Comparison of ENCODE assay signal across 19 mouse cellular contexts in genomic region chr9:65639065-65639464, GRCm38 (mm10). TPM values are rescaled to one million over a fixed set of nuclear protein-coding genes. Genes with fewer than 3 reads are reported as not detected.
DNase-seq lines count a peak whose midpoint lies in the region; ATAC-seq and TF ChIP-seq lines count a peak whose summit lies in the region.
"Had no signal": no experiment of that assay in that cellular context is flagged by ENCODE, and none has a peak within 500 bp of the region (broad histone marks: within the 10 kb centered on the region; RNA-seq: fewer than 3 reads in every experiment).

No protein-coding gene starts in this region.

- H3K27me3 ChIP-seq in heart, adult 2 months (ENCODE audit: control insufficient read depth, insufficient read depth, low read length), result no peaks in the 10 kb centered on the region
- no peaks in the 10 kb centered on the region for H3K27me3 ChIP-seq in kidney, adult 2 months (replicated peaks; ENCODE audit: control insufficient read depth, insufficient read depth, low read length)
- peaks cover 7% of the 10 kb centered on the region; the same call in 1 of the 2 replicates for H3K27me3 ChIP-seq in forebrain, embryonic 12.5 days
- H3K27me3 ChIP-seq: stomach, embryonic 15.5 days had no signal

- no peaks in the 10 kb centered on the region for H3K9me3 ChIP-seq in ES-E14 (ENCODE audit: control insufficient read depth, insufficient read depth, low read depth, low read length)
- H3K9me3 ChIP-seq in forebrain, embryonic 12.5 days, result no peaks in the 10 kb centered on the region
- H3K9me3 ChIP-seq: forebrain, embryonic 10.5 days; hindbrain, embryonic 10.5 days; neural tube, embryonic 12.5 days; stomach, embryonic 15.5 days had no signal

- TF ChIP-seq EP300 in heart, adult 2 months (IDR thresholded peaks at IDR 0.05; ENCODE audit: insufficient read depth, low read depth, low read length), result no peak

- peaks cover 1% of the 10 kb centered on the region; the same call in 1 of the 2 replicates for H3K79me2 ChIP-seq in heart, adult 2 months (replicated peaks; ENCODE audit: control insufficient read depth, insufficient read depth, low read length)

- intact Hi-C loops in heart, adult 2 months (cut with DNase I), result no loop called here

- no peak for DNase-seq in heart, adult 2 months
- no peak for DNase-seq in heart, adult 18-20 months
- DNase-seq in kidney, adult 2 months, result peak; percentile 38
- no peak for DNase-seq in kidney, postnatal 10 days
- no peak for DNase-seq in ES-E14 (ENCODE audit: low read depth, low spot score)
- DNase-seq in kidney, postnatal 36 days, result peak; percentile 32 to 34
- DNase-seq in left cerebral cortex, adult 9 months (ENCODE audit: low spot score in 2 of 2), result no peak
- DNase-seq: cerebellum, adult 9-11 months; gastrocnemius, postnatal 14 days; liver; liver, postnatal 0 days; lung, postnatal 36 days had no signal

- TF ChIP-seq POLR2A in heart, adult 2 months (IDR thresholded peaks at IDR 0.05; ENCODE audit: insufficient read depth, low read depth, low read length), result no peak
- no peak for TF ChIP-seq POLR2A in kidney, adult 2 months (IDR thresholded peaks at IDR 0.05; ENCODE audit: low read depth, low read length)

- in situ Hi-C loops in ES-E14 (cut with MboI; ENCODE audit: low sequenced_read_pairs in 2 of 2, unreplicated experiment in 2 of 2), result no loop called here

- TF ChIP-seq CTCF in heart, adult 2 months (IDR thresholded peaks at IDR 0.05), result no peak
- no peak for TF ChIP-seq CTCF in kidney, adult 2 months (conservative IDR thresholded peaks at IDR 0.05; ENCODE audit: insufficient read depth, insufficient read length, low read depth, low read length)

- peak overlapping the region; percentile 20 for H3K27ac ChIP-seq in heart, adult 2 months
- peak overlapping the region; percentile 18 for H3K27ac ChIP-seq in kidney, adult 2 months (ENCODE audit: insufficient read depth, low read depth, low read length)
- peak overlapping the region; percentile 50 for H3K27ac ChIP-seq in ES-E14 (ENCODE audit: insufficient read depth, low read depth, low read length, poor library complexity, severe bottlenecking)
- H3K27ac ChIP-seq in forebrain, embryonic 12.5 days, result no peak overlapping the region
- H3K27ac ChIP-seq: forebrain, embryonic 10.5 days; hindbrain, embryonic 10.5 days; neural tube, embryonic 12.5 days; stomach, embryonic 15.5 days had no signal

- H3K4me1 ChIP-seq in heart, adult 2 months (ENCODE audit: control insufficient read depth, insufficient read depth, low read length), result peaks cover 9% of the 10 kb centered on the region
- peaks cover 36% of the 10 kb centered on the region for H3K4me1 ChIP-seq in kidney, adult 2 months (ENCODE audit: control insufficient read depth, insufficient read depth, low read length)
- peaks cover 25 to 31% of the 10 kb centered on the region in 2 experiments for H3K4me1 ChIP-seq in ES-E14 (ENCODE audit: control insufficient read depth in 2 of 2, insufficient read depth in 2 of 2, low read length in 2 of 2, poor library complexity in 1 of 2)
- H3K4me1 ChIP-seq in forebrain, embryonic 12.5 days, result peaks cover 12% of the 10 kb centered on the region
- H3K4me1 ChIP-seq: stomach, embryonic 15.5 days had no signal

- H3K4me3 ChIP-seq in heart, adult 2 months, result no peak overlapping the region
- no peak overlapping the region for H3K4me3 ChIP-seq in kidney, adult 2 months (ENCODE audit: insufficient read depth, low read depth, low read length)
- no peak overlapping the region for H3K4me3 ChIP-seq in ES-E14 (ENCODE audit: insufficient read depth in 1 of 2, low read depth in 1 of 2, low read length in 2 of 2, poor library complexity in 1 of 2, severe bottlenecking in 1 of 2)
- no peak overlapping the region for H3K4me3 ChIP-seq in forebrain, embryonic 12.5 days (replicated peaks)
- H3K4me3 ChIP-seq: forebrain, embryonic 10.5 days; hindbrain, embryonic 10.5 days; neural tube, embryonic 12.5 days; stomach, embryonic 15.5 days had no signal

- H3K36me3 ChIP-seq in heart, adult 2 months (ENCODE audit: control insufficient read depth, insufficient read depth, low read length), result peaks cover 5% of the 10 kb centered on the region; the same call in 1 of the 2 replicates
- no peaks in the 10 kb centered on the region for H3K36me3 ChIP-seq in kidney, adult 2 months (ENCODE audit: control insufficient read depth, insufficient read depth, low read length)
- no peaks in the 10 kb centered on the region; the same call in 1 of the 2 replicates for H3K36me3 ChIP-seq in ES-E14 (ENCODE audit: control insufficient read depth, insufficient read depth, low read length, poor library complexity, severe bottlenecking)
- H3K36me3 ChIP-seq in forebrain, embryonic 12.5 days (replicated peaks), result no peaks in the 10 kb centered on the region
- H3K36me3 ChIP-seq: forebrain, embryonic 10.5 days; hindbrain, embryonic 10.5 days; neural tube, embryonic 12.5 days; stomach, embryonic 15.5 days had no signal

- H3K9ac ChIP-seq in heart, adult 2 months (ENCODE audit: low read depth, low read length), result no peak overlapping the region
- H3K9ac ChIP-seq in ES-E14 (ENCODE audit: insufficient read depth, low read depth, low read length, poor library complexity, severe bottlenecking), result peak overlapping the region; percentile 8; the same call in 1 of the 2 replicates
- no peak overlapping the region for H3K9ac ChIP-seq in forebrain, embryonic 12.5 days
- H3K9ac ChIP-seq: liver, postnatal 0 days; neural tube, embryonic 12.5 days; stomach, embryonic 15.5 days had no signal

- no peak for ATAC-seq in forebrain, embryonic 12.5 days (ENCODE audit: low FRiP score)
- ATAC-seq: liver, postnatal 0 days had no signal

- H3K4me2 ChIP-seq in forebrain, embryonic 12.5 days, result no peak overlapping the region
- H3K4me2 ChIP-seq: midbrain, embryonic 11.5 days; neural tube, embryonic 12.5 days; stomach, embryonic 15.5 days had no signal

- 47% methylated on average over 5 of the region's 5 CpGs for WGBS in heart, adult 2 months
- WGBS in kidney, adult 2 months, result 33% methylated on average over 5 of the region's 5 CpGs
- 58% methylated on average over 5 of the region's 5 CpGs for WGBS in forebrain, embryonic 12.5 days

TF ChIP-seq in ES-E14, 5 proteins besides CTCF, POLR2A, EP300 and RAD21:
- TF ChIP-seq ZNF384 (IDR thresholded peaks at IDR 0.05; ENCODE audit: low read depth, low read length) (no peak), CHD2 (IDR thresholded peaks at IDR 0.05; ENCODE audit: low read depth, low read length) (no peak), MAFK (IDR thresholded peaks at IDR 0.05; ENCODE audit: insufficient read depth, low read depth, low read length) (no peak), HCFC1 (IDR thresholded peaks at IDR 0.05; ENCODE audit: borderline replicate concordance, insufficient read depth, low read length) (no peak), ZC3H11A (IDR thresholded peaks at IDR 0.05; ENCODE audit: borderline replicate concordance, low read depth, low read length) (no peak)

RNA-seq across cellular contexts. Expression of gene Rbpms2, which starts 9.6 kb away (rescaled TPM):
- total RNA-seq in heart, adult 2 months (2021), result 10 to 100 TPM; 29.4 to 32.5 TPM
- polyA plus RNA-seq in heart, adult 2 months (2012; rRNA removed), result 102 and 105 TPM in 2 replicates
- total RNA-seq in heart, adult 18-20 months (2021), result 10 to 100 TPM; 29.7 to 30.8 TPM
- 257 and 303 TPM in 2 replicates for polyA plus RNA-seq in kidney, adult 2 months (2012; rRNA removed)
- 44.7 and 64.5 TPM in 2 replicates for total RNA-seq in ES-E14 (2012; rRNA removed)
- 9.9 and 10.5 TPM in 2 replicates for polyA plus RNA-seq in forebrain, embryonic 12.5 days (2016; fragmentation: Nextera tagmentation; extraction: Ambion mirVana)

RNA-seq across cellular contexts. Expression of gene Oaz2, which starts 28.7 kb away (rescaled TPM):
- total RNA-seq in heart, adult 2 months (2021), result 100 to 1,000 TPM; 202 to 218 TPM
- 154 and 242 TPM in 2 replicates for polyA plus RNA-seq in heart, adult 2 months (2012; rRNA removed)
- 100 to 1,000 TPM; 201 to 238 TPM for total RNA-seq in heart, adult 18-20 months (2021)
- polyA plus RNA-seq in kidney, adult 2 months (2012; rRNA removed), result 139 and 147 TPM in 2 replicates
- total RNA-seq in ES-E14 (2012; rRNA removed), result 30.1 and 51.5 TPM in 2 replicates
- 247 and 249 TPM in 2 replicates for polyA plus RNA-seq in forebrain, embryonic 12.5 days (2016; fragmentation: Nextera tagmentation; extraction: Ambion mirVana)

RNA-seq across cellular contexts. Expression of gene Pif1, which starts 52.1 kb away (rescaled TPM):
- not detected for total RNA-seq in heart, adult 2 months (2021)
- 0.18 and 0.23 TPM in 2 replicates for polyA plus RNA-seq in heart, adult 2 months (2012; rRNA removed)
- not detected for total RNA-seq in heart, adult 18-20 months (2021)
- 0.08 and 0.11 TPM in 2 replicates for polyA plus RNA-seq in kidney, adult 2 months (2012; rRNA removed)
- total RNA-seq in ES-E14 (2012; rRNA removed), result 31.8 and 53.8 TPM in 2 replicates
- polyA plus RNA-seq in forebrain, embryonic 12.5 days (2016; fragmentation: Nextera tagmentation; extraction: Ambion mirVana), result 28.8 and 33.7 TPM in 2 replicates
- total RNA-seq: monocyte, adult 5-6 weeks had no signal

RNA-seq across cellular contexts. Expression of gene Plekho2, which starts 59.2 kb away (rescaled TPM):
- 10 to 100 TPM in 1 of 2 experiments, 1 to 10 TPM in 1; 9.9 to 11.1 TPM for total RNA-seq in heart, adult 2 months (2021)
- polyA plus RNA-seq in heart, adult 2 months (2012; rRNA removed), result 16.5 and 18.8 TPM in 2 replicates
- 1 to 10 TPM; 8.8 to 9.3 TPM for total RNA-seq in heart, adult 18-20 months (2021)
- 9.8 and 10.4 TPM in 2 replicates for polyA plus RNA-seq in kidney, adult 2 months (2012; rRNA removed)
- total RNA-seq in ES-E14 (2012; rRNA removed), result 3.4 and 5.4 TPM in 2 replicates
- 9.0 and 9.1 TPM in 2 replicates for polyA plus RNA-seq in forebrain, embryonic 12.5 days (2016; fragmentation: Nextera tagmentation; extraction: Ambion mirVana)

Comparison
In these comparisons a context has a peak if more than half of its experiments do, and no peak if none do; other contexts are left out.
1. DNase-seq: peak in kidney, adult 2 months (single experiment) and kidney, postnatal 36 days (2 of 2); none in heart, adult 2 months (0 of 2), heart, adult 18-20 months (0 of 2), kidney, postnatal 10 days (single experiment), ES-E14 (single experiment) and left cerebral cortex, adult 9 months (0 of 2).
2. RNA of gene Pif1, which starts 52.1 kb away (total RNA-seq): 31.8 to 53.8 TPM in ES-E14; not detected in heart, adult 18-20 months and not detected in heart, adult 2 months; every median in the first group is over 10 times any median in the second.